Mouse (Mus musculus): ENCODE measurements at regions not wholly inside any gene's neighbourhood (a gene's known extent, or its start where the extent isn't known, plus 50 kb on each side); places are given as distances from the start of the nearest gene placed in this dataset.

DNA sequence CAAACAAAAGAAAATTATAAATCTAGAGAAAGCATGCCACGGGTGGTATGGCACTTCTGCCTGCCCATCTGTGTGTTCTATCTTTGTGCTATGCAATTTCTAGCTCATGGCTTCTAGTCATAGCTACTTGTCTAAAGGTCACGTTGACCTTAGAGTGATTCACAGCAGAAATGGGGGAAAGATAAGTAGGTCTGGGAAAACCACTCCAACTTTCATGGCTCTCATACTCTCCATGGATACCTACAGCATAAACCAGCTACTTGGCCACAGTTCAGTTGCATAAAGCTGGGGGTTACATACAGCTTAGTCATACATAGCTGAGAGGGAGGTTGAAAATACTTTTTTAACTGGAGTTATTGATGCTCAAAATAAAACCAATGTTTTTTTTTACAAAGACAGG lies 100.6 kb upstream of the Trpc6 start:
- no peak for ATAC-seq (replicated peaks; ENCODE audit: low FRiP score, low TSS enrichment, poor library complexity, severe bottlenecking)

- ATAC-seq (replicated peaks; ENCODE audit: low FRiP score, low TSS enrichment, poor library complexity, severe bottlenecking), result no peak
These were observed 92.5 kb upstream of the Trpc6 start for GRCm38 (mm10) chr9:8451471-8451870.

GRCm38 (mm10) chr9:8453591-8453990 lies 90.4 kb upstream of the Trpc6 start:
- ATAC-seq (replicated peaks; ENCODE audit: low FRiP score, low TSS enrichment, poor library complexity, severe bottlenecking), result no peak

- ATAC-seq (replicated peaks; ENCODE audit: low FRiP score, low TSS enrichment, poor library complexity, severe bottlenecking), result no peak
These were observed 89.4 kb upstream of the Trpc6 start for GRCm38 (mm10) chr9:8454557-8454956.

DNA sequence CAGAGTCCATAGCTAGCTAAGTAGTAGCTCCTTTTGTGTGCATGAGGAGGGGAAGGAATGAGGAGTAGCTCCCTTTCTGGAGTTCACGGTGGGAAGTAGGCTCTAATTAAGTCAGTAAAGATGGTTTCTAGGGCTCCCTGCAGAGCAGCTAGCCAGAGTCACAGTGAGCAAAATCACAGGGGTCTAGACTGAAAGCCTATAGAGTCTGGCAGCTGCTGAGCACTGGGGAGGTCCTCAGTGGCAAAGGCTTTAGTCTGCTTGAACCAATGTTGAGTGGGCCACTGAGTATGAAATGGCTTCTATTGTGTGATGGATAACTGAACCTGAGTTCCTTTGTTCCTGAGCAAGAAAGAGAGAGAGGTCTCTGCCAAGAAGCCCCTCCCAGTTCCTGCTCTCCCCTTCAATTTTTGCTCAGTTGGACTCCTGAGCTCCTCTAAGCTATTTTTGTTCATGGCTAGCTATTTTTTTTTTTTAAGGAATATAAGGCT lies 84.8 kb upstream of the Trpc6 start:
- ATAC-seq (replicated peaks; ENCODE audit: low FRiP score, low TSS enrichment, poor library complexity, severe bottlenecking), result no peak

DNA sequence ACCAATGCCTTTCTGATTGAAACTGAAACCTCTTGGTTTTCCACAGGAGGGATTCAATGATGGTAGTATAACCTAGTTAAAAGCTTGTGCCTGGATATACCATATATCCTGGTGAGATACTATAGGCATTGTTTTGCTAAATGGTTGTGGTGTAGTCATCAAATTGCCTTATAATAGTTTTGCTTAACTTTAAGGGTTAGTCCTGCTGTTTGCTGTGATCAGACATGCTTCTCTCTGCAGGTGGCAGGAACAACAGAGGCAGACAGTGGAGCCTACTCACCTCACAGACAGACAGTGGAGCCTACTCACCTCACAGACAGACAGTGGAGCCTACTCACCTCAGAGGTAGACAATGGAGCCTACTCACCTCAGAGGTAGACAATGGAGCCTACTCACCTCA lies 82.2 kb upstream of the Trpc6 start:
- no peak for ATAC-seq (replicated peaks; ENCODE audit: low FRiP score, low TSS enrichment, poor library complexity, severe bottlenecking)

DNA sequence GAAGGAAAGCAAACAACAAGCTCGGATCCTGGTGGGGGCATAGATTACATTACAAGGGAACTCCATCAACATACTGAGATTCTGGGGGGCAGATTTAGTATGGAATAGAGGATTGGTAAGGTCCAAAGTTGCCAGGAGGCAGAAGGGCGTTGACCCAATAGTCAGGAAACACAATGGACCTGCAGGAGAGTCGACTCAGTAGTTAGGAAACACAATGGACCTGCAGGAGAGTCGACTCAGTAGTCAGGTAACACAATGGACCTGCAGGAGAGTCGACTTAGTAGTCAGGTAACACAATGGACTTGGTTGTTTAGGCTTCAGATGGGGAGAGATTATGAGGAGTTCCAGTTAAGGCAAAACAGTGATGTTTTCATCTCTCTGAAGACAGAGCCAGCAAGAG lies 81.1 kb upstream of the Trpc6 start:
- ATAC-seq (replicated peaks; ENCODE audit: low FRiP score, low TSS enrichment, poor library complexity, severe bottlenecking), result no peak

GRCm38 (mm10) chr9:8486525-8486924 lies 57.4 kb upstream of the Trpc6 start:
- ATAC-seq (replicated peaks; ENCODE audit: low FRiP score, low TSS enrichment, poor library complexity, severe bottlenecking), result no peak

- peak; percentile 67 for ATAC-seq (replicated peaks; ENCODE audit: low FRiP score, low TSS enrichment, poor library complexity, severe bottlenecking)
These were observed 56.1 kb upstream of the Trpc6 start for GRCm38 (mm10) chr9:8487821-8488220.

Measured in megakaryocyte-erythroid progenitor cell, adult 5-6 weeks (primary cell).